Mouse (Mus musculus) megakaryocyte, embryonic 14.5 days (primary cell): ENCODE data around the gene Mta3.

ENCODE experiments used
- FLI1 ChIP-seq: IDR thresholded peaks from 2 replicates; pipeline ENCODE4 v1.6.1; 2012; ENCODE audit warnings: low read length, inconsistent platforms, mixed read lengths
- GATA1 ChIP-seq: IDR thresholded peaks from 3 replicates; pipeline ENCODE4 v1.6.1; 2012; ENCODE audit warnings: mixed read lengths, low read length, inconsistent platforms, borderline replicate concordance

DNA sequence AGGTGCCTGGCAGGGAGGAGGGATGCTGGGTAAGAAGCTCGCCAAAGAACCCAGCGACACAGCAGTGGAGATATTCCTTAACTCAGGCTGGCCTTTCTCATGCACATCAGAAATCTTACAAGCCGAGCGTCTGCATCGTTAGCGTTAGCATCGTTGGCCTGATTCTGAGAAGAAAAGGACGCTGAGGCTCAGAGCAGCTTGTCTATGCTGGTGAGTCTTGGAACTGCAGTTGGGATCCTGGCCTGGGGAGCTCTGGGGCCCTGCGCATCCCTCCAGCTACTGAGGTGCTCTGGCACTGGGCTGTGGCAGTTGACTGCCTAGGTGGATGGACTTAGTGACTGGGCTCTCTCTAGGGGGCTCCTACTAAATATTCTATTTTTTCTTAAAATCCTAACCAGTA is 133.2 kb downstream of the Mta3 start:
- no peak for TF ChIP-seq GATA1
- TF ChIP-seq FLI1: no peak
